Mouse (Mus musculus) stomach, embryonic 16.5 days (tissue): ENCODE data around the gene Magi2. TPM values are rescaled to one million over a fixed set of nuclear protein-coding genes. Genes with fewer than 3 reads are reported as not detected.

Experiments used
- ATAC-seq: fragments of 200-750 bp; cut with Nextera tagmentation; 2 replicates; pipeline ENCODE4 v1.8.0; 2017; ENCODE audit warnings: moderate number of reproducible peaks, moderate TSS enrichment; ENCODE audit not compliant: insufficient read depth, low FRiP score
- H3K27ac ChIP-seq: fragments of 300-500 bp; sonication (generic); 2 replicates; pipeline ENCODE4 v1.5.1; 2014; ENCODE audit warnings: low read length
- H3K27me3 ChIP-seq: fragments of 300-500 bp; sonication (generic); 2 replicates; pipeline ENCODE4 v1.6.1; 2014; ENCODE audit warnings: low read length, control low read depth, mixed read lengths; ENCODE audit not compliant: control insufficient read depth, insufficient read depth
- H3K36me3 ChIP-seq: fragments of 300-500 bp; sonication (generic); 2 replicates; pipeline ENCODE4 v1.6.1; 2014; ENCODE audit warnings: low read length; ENCODE audit not compliant: control insufficient read depth, insufficient read depth
- H3K4me1 ChIP-seq: fragments of 300-500 bp; sonication (generic); 2 replicates; pipeline ENCODE4 v1.6.1; 2014; ENCODE audit warnings: low read length, control low read depth, mixed read lengths; ENCODE audit not compliant: control insufficient read depth, insufficient read depth
- H3K4me2 ChIP-seq: fragments of 300-500 bp; sonication (generic); 2 replicates; pipeline ENCODE4 v1.6.1; 2014; ENCODE audit warnings: low read depth, low read length, mixed read lengths
- H3K4me3 ChIP-seq: fragments of 300-500 bp; sonication (generic); replicated peaks from 2 replicates; pipeline ENCODE4 v1.5.1; 2014; ENCODE audit warnings: mild to moderate bottlenecking, low read length
- H3K9ac ChIP-seq: fragments of 300-500 bp; sonication (generic); 2 replicates; pipeline ENCODE4 v1.6.1; 2014; ENCODE audit warnings: low read length
- H3K9me3 ChIP-seq: fragments of 300-500 bp; sonication (generic); replicated peaks from 2 replicates; pipeline ENCODE4 v1.6.1; 2016; ENCODE audit warnings: low read length, control low read depth; ENCODE audit not compliant: control insufficient read depth
- WGBS: fragments of 180-500 bp; shearing (Covaris S2); extraction: QIAGEN DNeasy Blood & Tissue Kit; methylation state at CpG from one replicate; pipeline ENCODE4 v1.1.7; 2014; 5-methylcytosine and 5-hydroxymethylcytosine counted together
- polyA plus RNA-seq: library from polyadenylated mRNA; unstranded; fragments of >200 nt; fragmentation: Nextera tagmentation; extraction: Ambion mirVana; gene quantifications from 2 replicates; pipeline ENCODE4 v1.2.1, GENCODE M21; 2015

Gene Magi2
- polyA plus RNA-seq, 1 experiment from 2014 or later = 7.2 TPM

- Histone ChIP-seq H3K9me3 (no peaks in the 10 kb centered on the region), H3K4me3 (peak overlapping the region; percentile 40), H3K4me1 (peaks cover 11% of the 10 kb centered on the region), H3K27ac (no peak overlapping the region), H3K36me3 (no peaks in the 10 kb centered on the region), H3K27me3 (no peaks in the 10 kb centered on the region; the same call in 1 of the 2 replicates), H3K4me2 (peak overlapping the region; percentile 62), H3K9ac (0 out of 2 replicates have a peak overlapping the region, but pooled peaks have one; percentile 31)
- 1% methylated on average over 5 of the region's 5 CpGs for WGBS
- no peak for ATAC-seq
Measured at GRCm38 (mm10) chr5:19908706-19909060, 681.8 kb downstream of the Magi2 start.

DNA sequence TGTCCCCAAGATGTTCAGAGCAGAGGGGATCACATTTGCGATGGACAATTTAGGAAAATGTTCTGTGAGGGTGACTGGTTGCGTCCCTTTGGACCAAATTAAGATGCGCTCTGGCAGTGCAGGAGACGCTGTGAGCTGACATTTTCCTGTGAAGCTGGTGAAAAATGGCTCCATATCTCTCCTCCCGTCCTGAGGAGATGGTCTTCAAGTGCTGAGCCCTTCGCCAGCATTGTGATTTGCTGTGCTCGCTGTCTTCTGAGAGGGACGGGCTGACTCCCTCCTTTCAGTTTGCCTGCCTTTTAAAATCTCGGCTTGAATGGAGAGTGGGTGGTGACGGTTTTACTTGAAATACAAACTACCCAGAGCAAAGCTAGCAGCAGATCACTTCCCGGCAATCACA is 682.2 kb downstream of the Magi2 start:
- peak overlapping the region; percentile 40 for H3K4me3 ChIP-seq
- no peaks in the 10 kb centered on the region for H3K9me3 ChIP-seq
- peak overlapping the region; percentile 31; the same call in 1 of the 2 replicates for H3K9ac ChIP-seq
- H3K27ac ChIP-seq = no peak overlapping the region
- ATAC-seq = no peak
- H3K4me1 ChIP-seq = peaks cover 11% of the 10 kb centered on the region
- no peaks in the 10 kb centered on the region for H3K36me3 ChIP-seq
- no peaks in the 10 kb centered on the region; the same call in 1 of the 2 replicates for H3K27me3 ChIP-seq
- peak overlapping the region; percentile 62 for H3K4me2 ChIP-seq
- 5% methylated on average over 11 of the region's 11 CpGs for WGBS

DNA sequence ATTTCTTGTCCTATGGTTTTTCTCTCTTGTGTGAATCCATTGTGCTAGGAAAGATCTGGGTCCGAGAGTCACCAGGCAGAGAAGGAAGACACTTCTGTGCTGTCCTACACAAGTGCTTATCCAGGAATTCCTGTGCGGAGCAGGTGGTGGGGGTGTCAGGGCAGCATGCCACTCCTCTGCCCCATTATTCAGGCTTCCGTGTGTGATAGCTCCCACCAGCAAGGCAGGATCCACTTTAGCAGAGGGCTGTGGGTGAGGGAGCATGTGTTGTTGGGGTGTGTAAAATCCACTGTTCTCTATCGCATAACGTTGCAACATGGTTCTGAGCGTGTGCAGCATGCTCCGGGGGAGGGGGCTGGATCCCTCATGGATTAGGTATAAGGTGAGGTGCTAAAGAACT is 682.8 kb downstream of the Magi2 start:
- H3K27ac ChIP-seq = no peak overlapping the region
- no peak overlapping the region for H3K4me2 ChIP-seq
- no peak overlapping the region for H3K9ac ChIP-seq
- H3K9me3 ChIP-seq = no peaks in the 10 kb centered on the region
- peaks cover 11% of the 10 kb centered on the region for H3K4me1 ChIP-seq
- no peak for ATAC-seq
- H3K36me3 ChIP-seq = no peaks in the 10 kb centered on the region
- no peaks in the 10 kb centered on the region; the same call in 1 of the 2 replicates for H3K27me3 ChIP-seq
- no peak overlapping the region for H3K4me3 ChIP-seq
- 67% methylated on average over 7 of the region's 7 CpGs for WGBS

DNA sequence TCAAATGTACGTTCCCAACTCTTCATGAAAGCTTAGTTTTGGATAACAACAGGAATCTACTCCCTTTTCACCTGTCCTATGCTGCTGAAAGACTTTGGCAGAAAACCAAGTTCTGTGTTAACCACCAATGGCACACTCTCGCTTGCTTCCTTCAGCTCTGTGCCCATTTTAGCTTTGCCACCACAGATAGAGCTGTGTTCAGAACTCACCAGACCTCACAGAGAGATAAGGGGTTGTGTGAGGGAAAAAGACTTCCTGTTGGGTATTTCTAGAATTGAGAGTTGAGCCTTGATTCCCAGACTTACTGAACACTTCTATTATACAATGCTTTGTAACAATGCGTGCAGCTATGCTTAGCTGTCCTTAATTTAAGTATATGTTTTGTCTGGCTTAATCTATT is 705.3 kb downstream of the Magi2 start:
- no peak overlapping the region for H3K9ac ChIP-seq
- no peaks in the 10 kb centered on the region for H3K27me3 ChIP-seq
- H3K27ac ChIP-seq = no peak overlapping the region
- ATAC-seq = no peak
- no peak overlapping the region for H3K4me3 ChIP-seq
- H3K4me1 ChIP-seq = no peaks in the 10 kb centered on the region
- no peak overlapping the region for H3K4me2 ChIP-seq
- H3K36me3 ChIP-seq = no peaks in the 10 kb centered on the region
- WGBS = 78% methylated on average over 3 of the region's 3 CpGs
- H3K9me3 ChIP-seq = no peaks in the 10 kb centered on the region

GRCm38 (mm10) chr5:19933190-19933589 is 706.4 kb downstream of the Magi2 start:
- Histone ChIP-seq H3K36me3 (no peaks in the 10 kb centered on the region), H3K4me2 (no peak overlapping the region), H3K4me3 (no peak overlapping the region), H3K27ac (no peak overlapping the region), H3K27me3 (no peaks in the 10 kb centered on the region), H3K9me3 (no peaks in the 10 kb centered on the region), H3K9ac (no peak overlapping the region), H3K4me1 (no peaks in the 10 kb centered on the region)
- WGBS = 66% methylated on average over 2 of the region's 2 CpGs
- no peak for ATAC-seq

- no peaks in the 10 kb centered on the region for H3K27me3 ChIP-seq
- 83% methylated on average over 2 of the region's 2 CpGs for WGBS
- no peak overlapping the region for H3K4me2 ChIP-seq
- H3K4me3 ChIP-seq = no peak overlapping the region
- no peak for ATAC-seq
- H3K27ac ChIP-seq = no peak overlapping the region
- no peaks in the 10 kb centered on the region for H3K4me1 ChIP-seq
- no peaks in the 10 kb centered on the region for H3K9me3 ChIP-seq
- no peak overlapping the region for H3K9ac ChIP-seq
- H3K36me3 ChIP-seq = no peaks in the 10 kb centered on the region
Measured at GRCm38 (mm10) chr5:19951102-19951501, 724.3 kb downstream of the Magi2 start.

GRCm38 (mm10) chr5:19964113-19964512 is 737.3 kb downstream of the Magi2 start:
- Histone ChIP-seq H3K4me2 (no peak overlapping the region), H3K27me3 (no peaks in the 10 kb centered on the region), H3K4me1 (no peaks in the 10 kb centered on the region), H3K9ac (no peak overlapping the region), H3K9me3 (no peaks in the 10 kb centered on the region), H3K27ac (no peak overlapping the region), H3K4me3 (no peak overlapping the region), H3K36me3 (no peaks in the 10 kb centered on the region)
- ATAC-seq = no peak
- 77% methylated on average over 1 of the region's 1 CpGs for WGBS

GRCm38 (mm10) chr5:19972736-19973135 is 745.9 kb downstream of the Magi2 start:
- H3K4me3 ChIP-seq = no peak overlapping the region
- no peaks in the 10 kb centered on the region for H3K27me3 ChIP-seq
- no peaks in the 10 kb centered on the region for H3K9me3 ChIP-seq
- ATAC-seq = no peak
- H3K27ac ChIP-seq = no peak overlapping the region
- no peaks in the 10 kb centered on the region for H3K4me1 ChIP-seq
- H3K36me3 ChIP-seq = no peaks in the 10 kb centered on the region
- H3K9ac ChIP-seq = no peak overlapping the region
- H3K4me2 ChIP-seq = no peak overlapping the region
- WGBS = 74% methylated on average over 2 of the region's 2 CpGs

- Histone ChIP-seq H3K9ac (no peak overlapping the region), H3K9me3 (no peaks in the 10 kb centered on the region), H3K4me3 (no peak overlapping the region), H3K27ac (no peak overlapping the region), H3K4me1 (no peaks in the 10 kb centered on the region), H3K4me2 (no peak overlapping the region), H3K36me3 (no peaks in the 10 kb centered on the region), H3K27me3 (no peaks in the 10 kb centered on the region)
- no peak for ATAC-seq
- WGBS = 82% methylated on average over 3 of the region's 3 CpGs
Measured at GRCm38 (mm10) chr5:19973852-19974251, 747.0 kb downstream of the Magi2 start.

GRCm38 (mm10) chr5:19981518-19981917 is 754.7 kb downstream of the Magi2 start:
- no peaks in the 10 kb centered on the region for H3K4me1 ChIP-seq
- no peaks in the 10 kb centered on the region for H3K36me3 ChIP-seq
- no peak overlapping the region for H3K9ac ChIP-seq
- no peaks in the 10 kb centered on the region for H3K27me3 ChIP-seq
- H3K9me3 ChIP-seq = no peaks in the 10 kb centered on the region
- ATAC-seq = no peak
- H3K4me3 ChIP-seq = no peak overlapping the region
- H3K27ac ChIP-seq = no peak overlapping the region
- H3K4me2 ChIP-seq = no peak overlapping the region
- 91% methylated on average over 6 of the region's 6 CpGs for WGBS
